Mouse (Mus musculus): ENCODE measurements at regions not wholly inside any gene's neighbourhood (a gene's known extent, or its start where the extent isn't known, plus 50 kb on each side); places are given as distances from the start of the nearest gene placed in this dataset.

- no peak for TF ChIP-seq CHD1 (IDR thresholded peaks at IDR 0.05; ENCODE audit: low read depth, low read length)
- TF ChIP-seq POLR2A (IDR thresholded peaks at IDR 0.05; ENCODE audit: control insufficient read depth in 1 of 2, insufficient read depth in 1 of 2, low read depth in 1 of 2, low read length in 2 of 2, poor library complexity in 1 of 2): no peak
- no peak for TF ChIP-seq BHLHE40 (IDR thresholded peaks at IDR 0.05; ENCODE audit: borderline replicate concordance, low read depth, low read length)
- TF ChIP-seq EP300 (IDR thresholded peaks at IDR 0.05; ENCODE audit: low read depth in 1 of 2, low read length in 2 of 2): no peak
- TF ChIP-seq TCF12 (IDR thresholded peaks at IDR 0.05; ENCODE audit: low read depth, low read length): no peak
- TF ChIP-seq CTCF (IDR thresholded peaks at IDR 0.05 in 2 of 3, conservative IDR thresholded peaks at IDR 0.05 in 1 of 3; ENCODE audit: control insufficient read depth in 1 of 3, insufficient read depth in 1 of 3, low read depth in 2 of 3, low read length in 3 of 3, poor library complexity in 1 of 3, severe bottlenecking in 1 of 3): no peak
- no peak for TF ChIP-seq ZKSCAN1 (IDR thresholded peaks at IDR 0.05; ENCODE audit: low read depth, low read length)
- TF ChIP-seq NELFE (IDR thresholded peaks at IDR 0.05; ENCODE audit: low read depth, low read length): no peak
- TF ChIP-seq RCOR1 (IDR thresholded peaks at IDR 0.05; ENCODE audit: low read depth, low read length): no peak
- no peak for TF ChIP-seq CHD2 (IDR thresholded peaks at IDR 0.05; ENCODE audit: low read length)
Observed at GRCm38 (mm10) chr13:41997883-41998282, 53.9 kb upstream of the Hivep1 start.
